Mouse (Mus musculus) myocyte (in vitro differentiated cells): ENCODE data around the gene Elk3.

ENCODE experiments used
- CEBPB ChIP-seq: IDR thresholded peaks from 2 replicates; pipeline ENCODE4 v1.6.1; 2011; ENCODE audit warnings: mild to moderate bottlenecking, moderate library complexity; ENCODE audit not compliant: poor library complexity, insufficient read depth, severe bottlenecking
- E2F4 ChIP-seq: IDR thresholded peaks from one replicate; pipeline ENCODE4 v1.6.1; 2011; ENCODE audit warnings: mild to moderate bottlenecking, control low read depth, moderate library complexity; ENCODE audit not compliant: insufficient read depth
- MAX ChIP-seq: IDR thresholded peaks from one replicate; pipeline ENCODE4 v1.6.1; 2011; ENCODE audit warnings: low read depth, mild to moderate bottlenecking, control low read depth
- MYOG ChIP-seq, 3 experiments: IDR thresholded peaks; one replicate each; pipeline ENCODE4 v1.6.1; 2011; ENCODE audit warnings: control low read depth in 2 of 3, low read depth in 2 of 3, mild to moderate bottlenecking in 2 of 3; ENCODE audit not compliant: insufficient read length in 2 of 3, control insufficient read depth in 1 of 3, insufficient read depth in 1 of 3
- POLR2A ChIP-seq: IDR thresholded peaks from one replicate; pipeline ENCODE4 v1.6.1; 2011; ENCODE audit warnings: low read depth, mild to moderate bottlenecking, control low read depth, moderate library complexity; ENCODE audit not compliant: insufficient read length
- POLR2AphosphoS2 ChIP-seq: IDR thresholded peaks from one replicate; pipeline ENCODE4 v1.6.1; 2011; ENCODE audit warnings: low read depth, control low read depth; ENCODE audit not compliant: insufficient read length
- REST ChIP-seq: IDR thresholded peaks from one replicate; pipeline ENCODE4 v1.6.1; 2011; ENCODE audit warnings: mild to moderate bottlenecking, control low read depth, moderate library complexity; ENCODE audit not compliant: insufficient read depth, insufficient read length
- SRF ChIP-seq: IDR thresholded peaks from one replicate; pipeline ENCODE4 v1.6.1; 2011; ENCODE audit warnings: low read depth; ENCODE audit not compliant: control insufficient read depth, insufficient read length
- TCF12 ChIP-seq: IDR thresholded peaks from one replicate; pipeline ENCODE4 v1.6.1; 2011; ENCODE audit warnings: mild to moderate bottlenecking, control low read depth; ENCODE audit not compliant: poor library complexity, insufficient read depth, severe bottlenecking
- TCF3 ChIP-seq: IDR thresholded peaks from one replicate; pipeline ENCODE4 v1.6.1; 2011; ENCODE audit warnings: low read depth, control low read depth; ENCODE audit not compliant: insufficient read length
- USF1 ChIP-seq: IDR thresholded peaks from one replicate; pipeline ENCODE4 v1.6.1; 2011; ENCODE audit warnings: low read depth, mild to moderate bottlenecking, control low read depth, moderate library complexity

DNA sequence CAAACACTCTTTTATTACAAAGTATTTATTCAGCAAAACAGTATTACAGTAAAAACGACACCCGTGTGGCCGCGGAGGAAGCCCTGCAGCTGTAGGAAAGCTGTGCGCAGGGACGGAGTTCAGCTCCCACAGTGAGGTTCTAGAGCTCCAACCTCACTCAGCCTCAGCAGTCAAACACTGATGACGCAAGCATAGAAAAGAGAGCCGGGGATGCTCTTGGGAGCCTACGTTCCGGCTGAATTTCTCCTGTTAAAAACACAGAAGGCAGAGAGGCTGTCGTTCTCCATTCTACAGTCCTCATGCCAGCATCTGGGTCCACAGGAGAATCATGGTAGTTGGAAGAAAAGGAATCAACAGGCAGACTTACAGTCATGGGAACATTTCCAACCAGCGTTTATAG is 63.5 kb downstream of the Elk3 start:
- TF ChIP-seq POLR2A (no peak), TCF12 (no peak), MYOG (IDR thresholded peaks at IDR 0.05; ENCODE audit: control insufficient read depth in 1 of 3, insufficient read depth in 1 of 3, insufficient read length in 2 of 3, low read depth in 2 of 3) (no peak), REST (no peak), USF1 (no peak), POLR2AphosphoS2 (no peak), TCF3 (no peak), E2F4 (no peak), CEBPB (no peak), SRF (no peak), MAX (no peak)
